Comparison of ENCODE assay signal across 8 mouse cellular contexts in the genomic region with DNA sequence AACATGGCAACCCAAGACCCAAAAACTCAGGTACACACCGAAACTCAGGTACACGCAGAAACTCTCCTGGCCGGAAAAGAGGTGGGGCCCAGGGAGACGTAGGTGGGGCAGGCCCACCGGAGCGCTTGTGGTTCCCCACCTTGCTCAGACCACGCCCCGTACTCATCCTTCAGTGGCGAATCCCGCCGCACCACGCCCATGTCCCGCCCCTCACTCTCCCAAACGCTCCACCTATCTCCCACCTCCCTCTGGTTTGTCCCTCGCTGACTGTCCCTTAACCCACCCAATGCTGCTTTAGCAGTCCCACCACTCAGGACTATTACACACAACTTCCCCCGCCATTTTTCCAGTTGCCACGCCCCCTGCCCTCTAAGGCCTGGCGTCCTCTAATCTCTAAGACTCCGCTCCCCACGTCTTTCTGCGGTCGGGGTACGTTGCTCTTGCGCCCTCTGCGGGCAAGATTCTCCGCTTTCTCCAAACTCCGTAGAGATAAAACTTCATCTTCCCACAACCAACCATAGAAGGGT. TPM values are rescaled to one million over a fixed set of nuclear protein-coding genes. Genes with fewer than 3 reads are reported as not detected.
DNase-seq lines count a peak whose midpoint lies in the region; ATAC-seq lines count a peak whose summit lies in the region.

No protein-coding gene starts in this region.

- H3K4me1 ChIP-seq in hindbrain, embryonic 15.5 days (replicated peaks) = peaks cover 34% of the 10 kb centered on the region

- peak overlapping the region; percentile 50 for H3K4me3 ChIP-seq in hindbrain, embryonic 15.5 days

- WGBS in hindbrain, embryonic 15.5 days = under 1% methylated on average over 27 of the region's 27 CpGs

- peak; percentile 94 for DNase-seq in NIH3T3 (ENCODE audit: low read depth)
- peak; percentile 82 to 83 for DNase-seq in cerebellum, postnatal 10 days
- peak; percentile 90 for DNase-seq in gastrocnemius, adult 18-20 months (ENCODE audit: low spot score)
- DNase-seq in left cerebral cortex, postnatal 10 days (ENCODE audit: extremely low spot score in 1 of 2, low spot score in 2 of 2) = peak; percentile 53 to 89
- DNase-seq in right cerebral cortex, postnatal 10 days (ENCODE audit: low spot score in 2 of 2) = peak; percentile 74 to 86
- DNase-seq in urinary bladder, postnatal 25 days (ENCODE audit: low spot score) = peak; percentile 83

- peak overlapping the region; percentile 87 for H3K4me2 ChIP-seq in hindbrain, embryonic 15.5 days

- peaks cover 42% of the 10 kb centered on the region for H3K27me3 ChIP-seq in hindbrain, embryonic 15.5 days

- H3K9me3 ChIP-seq in hindbrain, embryonic 15.5 days = no peaks in the 10 kb centered on the region

- intact Hi-C loops in left cerebral cortex, postnatal 10 days (cut with DNase I) = loop anchor here (2.0 kb wide), 1 partner anchor 26 kb away; no protein-coding TSS in a partner anchor

- peak overlapping the region; percentile 27 for H3K9ac ChIP-seq in hindbrain, embryonic 15.5 days

- no peaks in the 10 kb centered on the region for H3K36me3 ChIP-seq in hindbrain, embryonic 15.5 days

- ATAC-seq in hindbrain, embryonic 15.5 days (ENCODE audit: low FRiP score, low read depth) = peak; percentile 86
- ATAC-seq in megakaryocyte progenitor cell, adult 5-6 weeks (replicated peaks; ENCODE audit: poor library complexity) = peak; percentile 94

- peak overlapping the region; percentile 68 for H3K27ac ChIP-seq in hindbrain, embryonic 15.5 days (replicated peaks)

RNA-seq across cellular contexts. Expression of a gene that starts 0.6 kb away (rescaled TPM):
- total RNA-seq in gastrocnemius, adult 18-20 months (2021) = 10 to 100 TPM; 32.1 to 35.5 TPM
- polyA plus RNA-seq in hindbrain, embryonic 15.5 days (2015; fragmentation: Nextera tagmentation; extraction: Ambion mirVana) = 12.9 and 14.6 TPM in 2 replicates
- total RNA-seq in left cerebral cortex, postnatal 10 days (2021) = 10 to 100 TPM; 58.2 to 59.6 TPM
- 0.12 and 0.44 TPM in 2 replicates for total RNA-seq in megakaryocyte progenitor cell, adult 5-6 weeks (2015)
- total RNA-seq in megakaryocyte progenitor cell, adult 5-6 weeks (2017) = 0.08 TPM in 1 of 2 replicates, not detected in the other

RNA-seq across cellular contexts. Expression of a gene that starts 41.9 kb away (rescaled TPM):
- total RNA-seq in gastrocnemius, adult 18-20 months (2021) = under 1 TPM; 0.59 to 0.90 TPM
- 3.2 and 4.4 TPM in 2 replicates for polyA plus RNA-seq in hindbrain, embryonic 15.5 days (2015; fragmentation: Nextera tagmentation; extraction: Ambion mirVana)
- 1 to 10 TPM; 3.5 to 4.0 TPM for total RNA-seq in left cerebral cortex, postnatal 10 days (2021)
- 0.42 and 0.49 TPM in 2 replicates for total RNA-seq in megakaryocyte progenitor cell, adult 5-6 weeks (2015)
- 0.04 TPM in 1 of 2 replicates, not detected in the other for total RNA-seq in megakaryocyte progenitor cell, adult 5-6 weeks (2017)

Comparison
In these comparisons a context has a peak if more than half of its experiments do, and no peak if none do; other contexts are left out.
1. Peak in every context shown above with its lines: DNase-seq, ATAC-seq, H3K4me3 ChIP-seq and H3K27ac ChIP-seq.
2. RNA of a gene that starts 0.6 kb away (total RNA-seq): 58.2 to 59.6 TPM in left cerebral cortex, postnatal 10 days and 32.1 to 35.5 TPM in gastrocnemius, adult 18-20 months; 0.08 to 0.44 TPM in megakaryocyte progenitor cell, adult 5-6 weeks; every median in the first group is over 10 times any median in the second.